Mouse (Mus musculus): ENCODE data around the gene Ifnar1. TPM values are rescaled to one million over a fixed set of nuclear protein-coding genes. Genes with fewer than 3 reads are reported as not detected.

Gene Ifnar1
- polyA plus RNA-seq, 1 experiment from 2014 or later, result 40.1 TPM

- H3K4me1 ChIP-seq (replicated peaks), result peaks cover 78% of the 10 kb centered on the region
- H3K4me3 ChIP-seq, result no peak overlapping the region
- no peaks in the 10 kb centered on the region for H3K27me3 ChIP-seq (replicated peaks)
- H3K4me2 ChIP-seq, result peak overlapping the region; percentile 16; the same call in 1 of the 2 replicates
- WGBS, result 31% methylated on average over 9 of the region's 9 CpGs
- no peak for ATAC-seq (ENCODE audit: insufficient number of reproducible peaks, low FRiP score)
- H3K9ac ChIP-seq, result no peak overlapping the region
- H3K27ac ChIP-seq (ENCODE audit: poor library complexity, severe bottlenecking), result 0 out of 2 replicates have a peak overlapping the region, but pooled peaks have one; percentile 75
- H3K36me3 ChIP-seq, result peaks cover 29% of the 10 kb centered on the region
- no peaks in the 10 kb centered on the region for H3K9me3 ChIP-seq (replicated peaks)
Measured at GRCm38 (mm10) chr16:91552072-91552471, 67.0 kb downstream of the Ifnar1 start.

GRCm38 (mm10) chr16:91553625-91554024, 68.6 kb downstream of the Ifnar1 start:
- no peak overlapping the region; the same call in 1 of the 2 replicates for H3K9ac ChIP-seq
- peaks cover 43% of the 10 kb centered on the region for H3K36me3 ChIP-seq
- ATAC-seq (ENCODE audit: insufficient number of reproducible peaks, low FRiP score), result no peak
- H3K4me1 ChIP-seq (replicated peaks), result peaks cover 69% of the 10 kb centered on the region
- no peak overlapping the region for H3K27ac ChIP-seq (ENCODE audit: poor library complexity, severe bottlenecking)
- H3K4me3 ChIP-seq, result no peak overlapping the region
- 34% methylated on average over 12 of the region's 12 CpGs for WGBS
- no peaks in the 10 kb centered on the region for H3K9me3 ChIP-seq (replicated peaks)
- H3K4me2 ChIP-seq, result peak overlapping the region; percentile 39
- no peaks in the 10 kb centered on the region for H3K27me3 ChIP-seq (replicated peaks)

- Histone ChIP-seq H3K27ac (ENCODE audit: poor library complexity, severe bottlenecking) (peak overlapping the region; percentile 22; the same call in 1 of the 2 replicates), H3K36me3 (peaks cover 52% of the 10 kb centered on the region)
- 70% methylated on average over 8 of the region's 8 CpGs for WGBS
Measured at GRCm38 (mm10) chr16:91555017-91555605, 70.1 kb downstream of the Ifnar1 start.

GRCm38 (mm10) chr16:91556659-91557058, 71.6 kb downstream of the Ifnar1 start:
- Histone ChIP-seq H3K9me3 (replicated peaks) (no peaks in the 10 kb centered on the region), H3K36me3 (peaks cover 62% of the 10 kb centered on the region), H3K4me3 (no peak overlapping the region), H3K27ac (ENCODE audit: poor library complexity, severe bottlenecking) (no peak overlapping the region), H3K4me2 (no peak overlapping the region), H3K4me1 (replicated peaks) (peaks cover 43% of the 10 kb centered on the region), H3K9ac (no peak overlapping the region), H3K27me3 (replicated peaks) (no peaks in the 10 kb centered on the region)
- WGBS, result 84% methylated on average over 15 of the region's 15 CpGs
- ATAC-seq (ENCODE audit: insufficient number of reproducible peaks, low FRiP score), result no peak

More at GRCm38 (mm10) chr16:91555017-91555605, 70.1 kb downstream of the Ifnar1 start:
- Histone ChIP-seq H3K27me3 (replicated peaks) (no peaks in the 10 kb centered on the region), H3K4me1 (replicated peaks) (peaks cover 54% of the 10 kb centered on the region), H3K4me2 (no peak overlapping the region), H3K9me3 (replicated peaks) (no peaks in the 10 kb centered on the region), H3K4me3 (no peak overlapping the region), H3K9ac (no peak overlapping the region)
- no peak for ATAC-seq (ENCODE audit: insufficient number of reproducible peaks, low FRiP score)

Small RNA genes lying within 50 kb of the gene (microRNA-seq; reads per million reads assigned to microRNA genes)
- gene Mir6367, result not detected

Other genes with a start within 250 kb of the Ifnar1 start
- not detected in 2 replicates for gene Olig1, start 215.5 kb upstream of the Ifnar1 start, polyA plus RNA-seq (2016; fragmentation: Nextera tagmentation; extraction: Ambion mirVana)
- 51.3 and 52.2 TPM in 2 replicates for gene Ifnar2, start 112.5 kb upstream of the Ifnar1 start, polyA plus RNA-seq (2016; fragmentation: Nextera tagmentation; extraction: Ambion mirVana)
- gene Gm21970, start 93.5 kb upstream of the Ifnar1 start, polyA plus RNA-seq (2016; fragmentation: Nextera tagmentation; extraction: Ambion mirVana), result not detected in 2 replicates
- gene Il10rb, start 79.1 kb upstream of the Ifnar1 start, polyA plus RNA-seq (2016; fragmentation: Nextera tagmentation; extraction: Ambion mirVana), result 40.1 and 42.6 TPM in 2 replicates
- gene Ifngr2, start 61.8 kb downstream of the Ifnar1 start, polyA plus RNA-seq (2016; fragmentation: Nextera tagmentation; extraction: Ambion mirVana), result 99.4 and 110 TPM in 2 replicates
- gene Tmem50b, start 112.6 kb downstream of the Ifnar1 start, polyA plus RNA-seq (2016; fragmentation: Nextera tagmentation; extraction: Ambion mirVana), result 57.4 and 60.8 TPM in 2 replicates
- 3.5 and 3.8 TPM in 2 replicates for gene Dnajc28, start 133.8 kb downstream of the Ifnar1 start, polyA plus RNA-seq (2016; fragmentation: Nextera tagmentation; extraction: Ambion mirVana)
- 87.4 and 90.7 TPM in 2 replicates for gene Gart, start 161.7 kb downstream of the Ifnar1 start, polyA plus RNA-seq (2016; fragmentation: Nextera tagmentation; extraction: Ambion mirVana)
- gene Son, start 162.3 kb downstream of the Ifnar1 start, polyA plus RNA-seq (2016; fragmentation: Nextera tagmentation; extraction: Ambion mirVana), result 97.8 and 103 TPM in 2 replicates
- gene Donson, start 203.5 kb downstream of the Ifnar1 start, polyA plus RNA-seq (2016; fragmentation: Nextera tagmentation; extraction: Ambion mirVana), result 20.9 and 22.5 TPM in 2 replicates
- 48.2 and 54.5 TPM in 2 replicates for gene Cryzl1, start 243.7 kb downstream of the Ifnar1 start, polyA plus RNA-seq (2016; fragmentation: Nextera tagmentation; extraction: Ambion mirVana)
- 29.7 and 31.2 TPM in 2 replicates for gene Itsn1, start 244.0 kb downstream of the Ifnar1 start, polyA plus RNA-seq (2016; fragmentation: Nextera tagmentation; extraction: Ambion mirVana)